ENCODE assay signal across 17 mouse cellular contexts in the genomic region with DNA sequence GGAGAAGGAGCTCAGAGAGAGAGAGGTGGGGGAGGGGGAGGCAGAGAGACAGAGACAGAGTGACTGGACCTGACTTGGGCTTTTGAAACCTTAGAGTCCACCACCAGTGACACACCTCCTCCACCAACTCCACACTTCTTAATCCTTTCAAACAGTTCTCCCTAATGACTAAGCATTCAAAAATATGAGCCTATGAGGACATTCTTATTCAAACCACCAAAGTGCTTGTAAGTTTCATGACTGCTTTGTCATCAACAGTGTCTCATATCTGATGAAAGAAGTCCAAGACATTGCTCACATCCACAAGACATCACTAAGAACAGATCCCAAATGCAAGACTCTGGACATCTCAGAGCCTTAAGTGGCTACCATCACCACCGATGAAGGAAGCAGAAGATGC.
"Had no signal": no experiment of that assay in that cellular context is flagged by ENCODE, and none has a peak within 500 bp of the region (broad histone marks: within the 10 kb centered on the region; RNA-seq: fewer than 3 reads in every experiment).

No protein-coding gene starts in this region.

- H3K4me1 ChIP-seq: lung, embryonic 15.5 days; midbrain, embryonic 10.5 days; midbrain, embryonic 12.5 days; neural tube, embryonic 12.5 days; stomach, embryonic 15.5 days had no signal

- H3K4me3 ChIP-seq: lung, embryonic 15.5 days; midbrain, embryonic 10.5 days; midbrain, embryonic 12.5 days; neural tube, embryonic 12.5 days; stomach, embryonic 15.5 days had no signal

- H3K36me3 ChIP-seq: lung, embryonic 15.5 days; midbrain, embryonic 12.5 days; neural tube, embryonic 12.5 days; stomach, embryonic 15.5 days had no signal

- ATAC-seq: liver, postnatal 0 days; lung, postnatal 0 days; midbrain, embryonic 16.5 days had no signal

- H3K4me2 ChIP-seq: lung, embryonic 15.5 days; midbrain, embryonic 12.5 days; neural tube, embryonic 12.5 days; stomach, embryonic 15.5 days had no signal

- H3K9me3 ChIP-seq: lung, embryonic 15.5 days; midbrain, embryonic 10.5 days; midbrain, embryonic 12.5 days; neural tube, embryonic 12.5 days; stomach, embryonic 15.5 days had no signal

- H3K9ac ChIP-seq: liver, postnatal 0 days; lung, embryonic 15.5 days; midbrain, embryonic 12.5 days; neural tube, embryonic 12.5 days; stomach, embryonic 15.5 days had no signal

- H3K27me3 ChIP-seq: lung, embryonic 15.5 days; midbrain, embryonic 12.5 days; neural tube, embryonic 12.5 days; stomach, embryonic 15.5 days had no signal

- DNase-seq: liver, postnatal 0 days; lung, adult 2 months; lung, postnatal 14 days; lung, postnatal 4 days; midbrain, embryonic 14.5 days; right cerebral cortex, postnatal 14 days; thymus, adult 2 months; thymus, postnatal 25 days; thymus, postnatal 4 days had no signal

- H3K27ac ChIP-seq: lung, embryonic 15.5 days; midbrain, embryonic 10.5 days; midbrain, embryonic 12.5 days; neural tube, embryonic 12.5 days; stomach, embryonic 15.5 days; stomach, postnatal 0 days had no signal
